Mouse (Mus musculus): Measurements from ENCODE around the gene Gng12. TPM values are rescaled to one million over a fixed set of nuclear protein-coding genes. Genes with fewer than 3 reads are reported as not detected.

The Gng12 gene
- polyA plus RNA-seq, 1 experiment from 2014 or later: 166 TPM

- no peaks in the 10 kb centered on the region for H3K4me1 ChIP-seq (replicated peaks; ENCODE audit: control insufficient read depth, insufficient read depth)
- TF ChIP-seq EP300 (optimal IDR thresholded peaks at IDR 0.05) (no peak), CTCF (IDR thresholded peaks at IDR 0.05; ENCODE audit: low read depth) (no peak)
- no peak for ATAC-seq (ENCODE audit: low FRiP score, low TSS enrichment)
- H3K4me3 ChIP-seq (ENCODE audit: low read depth, low read length): no peak overlapping the region
- DNase-seq (ENCODE audit: low spot score): no peak
- no peak overlapping the region for H3K9ac ChIP-seq (ENCODE audit: low read length)
- H3K36me3 ChIP-seq (ENCODE audit: control insufficient read depth, insufficient read depth, low read length): no peaks in the 10 kb centered on the region
- H3K9me3 ChIP-seq (ENCODE audit: control insufficient read depth, low read length): no peaks in the 10 kb centered on the region
- H3K4me2 ChIP-seq (replicated peaks; ENCODE audit: low read depth): no peak overlapping the region
- no peaks in the 10 kb centered on the region for H3K27me3 ChIP-seq (ENCODE audit: control insufficient read depth, insufficient read depth, low read length)
- 74% methylated on average over 8 of the region's 8 CpGs for WGBS
- H3K27ac ChIP-seq (replicated peaks): no peak overlapping the region
These were observed 76.1 kb downstream of the Gng12 start for GRCm38 (mm10) chr6:66972300-66972699.

DNA sequence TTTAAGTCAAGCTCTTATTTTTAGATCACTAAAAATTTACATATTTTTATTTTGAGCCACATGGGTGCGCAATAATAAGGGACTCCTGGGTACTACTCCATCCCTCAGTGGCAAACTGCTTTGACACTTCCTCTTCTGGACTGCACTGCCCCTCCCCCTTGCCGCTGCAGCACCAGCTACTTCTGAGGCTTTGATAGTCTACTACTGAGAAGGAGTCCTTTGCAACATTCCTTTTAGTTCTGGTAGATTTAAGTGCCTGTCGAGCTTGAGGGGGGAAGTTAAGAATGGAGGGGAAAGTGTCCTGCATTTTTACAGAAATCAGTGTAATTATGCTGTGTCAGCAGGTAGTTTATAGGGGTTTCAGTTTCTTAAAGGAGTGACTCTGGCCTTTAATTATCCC is 77.0 kb downstream of the Gng12 start:
- no peaks in the 10 kb centered on the region for H3K4me1 ChIP-seq (replicated peaks; ENCODE audit: control insufficient read depth, insufficient read depth)
- H3K36me3 ChIP-seq (ENCODE audit: control insufficient read depth, insufficient read depth, low read length): no peaks in the 10 kb centered on the region
- no peak overlapping the region for H3K4me2 ChIP-seq (replicated peaks; ENCODE audit: low read depth)
- DNase-seq (ENCODE audit: low spot score): no peak
- TF ChIP-seq CTCF (IDR thresholded peaks at IDR 0.05; ENCODE audit: low read depth) (no peak), EP300 (optimal IDR thresholded peaks at IDR 0.05) (no peak)
- H3K9me3 ChIP-seq (ENCODE audit: control insufficient read depth, low read length): no peaks in the 10 kb centered on the region
- WGBS: 37% methylated on average over 3 of the region's 3 CpGs
- no peak overlapping the region for H3K27ac ChIP-seq (replicated peaks)
- no peak overlapping the region for H3K9ac ChIP-seq (ENCODE audit: low read length)
- no peak overlapping the region for H3K4me3 ChIP-seq (ENCODE audit: low read depth, low read length)
- 0 out of 2 replicates have a peak, but pooled peaks have one; percentile 51 for ATAC-seq (ENCODE audit: low FRiP score, low TSS enrichment)
- H3K27me3 ChIP-seq (ENCODE audit: control insufficient read depth, insufficient read depth, low read length): no peaks in the 10 kb centered on the region

GRCm38 (mm10) chr6:66975522-66975921 is 79.3 kb downstream of the Gng12 start:
- no peaks in the 10 kb centered on the region for H3K9me3 ChIP-seq (ENCODE audit: control insufficient read depth, low read length)
- H3K4me1 ChIP-seq (replicated peaks; ENCODE audit: control insufficient read depth, insufficient read depth): no peaks in the 10 kb centered on the region
- H3K36me3 ChIP-seq (ENCODE audit: control insufficient read depth, insufficient read depth, low read length): no peaks in the 10 kb centered on the region
- no peak overlapping the region for H3K4me3 ChIP-seq (ENCODE audit: low read depth, low read length)
- WGBS: 80% methylated on average over 4 of the region's 4 CpGs
- ATAC-seq (ENCODE audit: low FRiP score, low TSS enrichment) (no peak), DNase-seq (ENCODE audit: low spot score) (no peak)
- H3K27ac ChIP-seq (replicated peaks): no peak overlapping the region
- no peak overlapping the region for H3K9ac ChIP-seq (ENCODE audit: low read length)
- H3K4me2 ChIP-seq (replicated peaks; ENCODE audit: low read depth): no peak overlapping the region
- no peaks in the 10 kb centered on the region for H3K27me3 ChIP-seq (ENCODE audit: control insufficient read depth, insufficient read depth, low read length)
- TF ChIP-seq EP300 (optimal IDR thresholded peaks at IDR 0.05): no peak
- TF ChIP-seq CTCF (IDR thresholded peaks at IDR 0.05; ENCODE audit: low read depth): no peak

GRCm38 (mm10) chr6:66979197-66979596 is 83.0 kb downstream of the Gng12 start:
- DNase-seq (ENCODE audit: low spot score): no peak
- Histone ChIP-seq H3K9me3 (ENCODE audit: control insufficient read depth, low read length) (no peaks in the 10 kb centered on the region), H3K27me3 (ENCODE audit: control insufficient read depth, insufficient read depth, low read length) (no peaks in the 10 kb centered on the region), H3K4me1 (replicated peaks; ENCODE audit: control insufficient read depth, insufficient read depth) (peaks cover 2% of the 10 kb centered on the region; the same call in 1 of the 2 replicates), H3K4me3 (ENCODE audit: low read depth, low read length) (no peak overlapping the region), H3K9ac (ENCODE audit: low read length) (no peak overlapping the region), H3K4me2 (replicated peaks; ENCODE audit: low read depth) (no peak overlapping the region), H3K27ac (replicated peaks) (no peak overlapping the region), H3K36me3 (ENCODE audit: control insufficient read depth, insufficient read depth, low read length) (no peaks in the 10 kb centered on the region)
- no peak for ATAC-seq (ENCODE audit: low FRiP score, low TSS enrichment)
- 60% methylated on average over 1 of the region's 1 CpGs for WGBS
- TF ChIP-seq CTCF (IDR thresholded peaks at IDR 0.05; ENCODE audit: low read depth) (no peak), EP300 (optimal IDR thresholded peaks at IDR 0.05) (no peak)

- H3K4me1 ChIP-seq (replicated peaks; ENCODE audit: control insufficient read depth, insufficient read depth): peaks cover 4% of the 10 kb centered on the region
- DNase-seq (ENCODE audit: low spot score): no peak
- H3K9me3 ChIP-seq (ENCODE audit: control insufficient read depth, low read length): no peaks in the 10 kb centered on the region
- no peak overlapping the region for H3K27ac ChIP-seq (replicated peaks)
- no peak overlapping the region for H3K9ac ChIP-seq (ENCODE audit: low read length)
- no peaks in the 10 kb centered on the region for H3K27me3 ChIP-seq (ENCODE audit: control insufficient read depth, insufficient read depth, low read length)
- 76% methylated on average over 4 of the region's 4 CpGs for WGBS
- no peak overlapping the region for H3K4me2 ChIP-seq (replicated peaks; ENCODE audit: low read depth)
- TF ChIP-seq CTCF (IDR thresholded peaks at IDR 0.05; ENCODE audit: low read depth) (no peak), EP300 (optimal IDR thresholded peaks at IDR 0.05) (no peak)
- ATAC-seq (ENCODE audit: low FRiP score, low TSS enrichment): no peak
- H3K36me3 ChIP-seq (ENCODE audit: control insufficient read depth, insufficient read depth, low read length): no peaks in the 10 kb centered on the region
- H3K4me3 ChIP-seq (ENCODE audit: low read depth, low read length): no peak overlapping the region
These were observed 83.8 kb downstream of the Gng12 start for GRCm38 (mm10) chr6:66980040-66980439.

- Histone ChIP-seq H3K36me3 (ENCODE audit: control insufficient read depth, insufficient read depth, low read length) (no peaks in the 10 kb centered on the region), H3K9me3 (ENCODE audit: control insufficient read depth, low read length) (no peaks in the 10 kb centered on the region), H3K9ac (ENCODE audit: low read length) (no peak overlapping the region), H3K27me3 (ENCODE audit: control insufficient read depth, insufficient read depth, low read length) (no peaks in the 10 kb centered on the region), H3K27ac (replicated peaks) (no peak overlapping the region), H3K4me3 (ENCODE audit: low read depth, low read length) (no peak overlapping the region), H3K4me1 (replicated peaks; ENCODE audit: control insufficient read depth, insufficient read depth) (peaks cover 5% of the 10 kb centered on the region), H3K4me2 (replicated peaks; ENCODE audit: low read depth) (no peak overlapping the region)
- WGBS: 68% methylated on average over 3 of the region's 3 CpGs
- no peak for TF ChIP-seq EP300 (optimal IDR thresholded peaks at IDR 0.05)
- TF ChIP-seq CTCF (IDR thresholded peaks at IDR 0.05; ENCODE audit: low read depth): no peak
- no peak for DNase-seq (ENCODE audit: low spot score)
- ATAC-seq (ENCODE audit: low FRiP score, low TSS enrichment): no peak
These were observed 85.2 kb downstream of the Gng12 start for GRCm38 (mm10) chr6:66981366-66981765.

All from stomach, postnatal 0 days (tissue).